Mouse (Mus musculus) testis, postnatal 10 days (tissue): ENCODE results near the gene Rnf115.
"Not testable (repeated sequence)": the region's sequence is repeated elsewhere in the genome, so short reads cannot be mapped to it uniquely, and the experiment has no call there.

ENCODE experiments used
- DNase-seq: peaks from one replicate; pipeline ENCODE4 v3.0.0; 2021; ENCODE audit warnings: low spot score

Gene Rnf115

GRCm38 (mm10) chr3:96727343-96727827 is at the start of gene Rnf115, which contains the start of gene Polr3c:
Rnf115 (plus strand) TSS chr3:96727664.
Polr3c (minus strand) TSS chr3:96727628.
- DNase-seq, result peak; percentile 94

GRCm38 (mm10) chr3:96678456-96678855 is 49.0 kb upstream of the Rnf115 start:
- DNase-seq, result no peak

GRCm38 (mm10) chr3:96679159-96679674 is 48.2 kb upstream of the Rnf115 start:
- DNase-seq, result no peak

- no peak for DNase-seq
Measured at GRCm38 (mm10) chr3:96680269-96680956, 47.1 kb upstream of the Rnf115 start.

- no peak for DNase-seq
Measured at GRCm38 (mm10) chr3:96683496-96683895, 44.0 kb upstream of the Rnf115 start.

- DNase-seq, result peak; percentile 67
Measured at GRCm38 (mm10) chr3:96684151-96684821, 43.2 kb upstream of the Rnf115 start.

- no peak for DNase-seq
Measured at GRCm38 (mm10) chr3:96684822-96685156, 42.7 kb upstream of the Rnf115 start.

- DNase-seq, result not testable (repeated sequence)
Measured at GRCm38 (mm10) chr3:96686057-96686456, 41.4 kb upstream of the Rnf115 start.

- DNase-seq, result no peak
Measured at GRCm38 (mm10) chr3:96688854-96689253, 38.6 kb upstream of the Rnf115 start.

- DNase-seq, result no peak
Measured at GRCm38 (mm10) chr3:96690298-96690697, 37.2 kb upstream of the Rnf115 start.

GRCm38 (mm10) chr3:96692506-96692905 is 35.0 kb upstream of the Rnf115 start:
- DNase-seq, result peak; percentile 74

- no peak for DNase-seq
Measured at GRCm38 (mm10) chr3:96693579-96693978, 33.9 kb upstream of the Rnf115 start.

GRCm38 (mm10) chr3:96696198-96696765 is 31.2 kb upstream of the Rnf115 start, which contains the start of gene Pias3:
Pias3 (plus strand) TSS chr3:96696384.
- DNase-seq, result peak; percentile 90

- peak; percentile 93 for DNase-seq
Measured at GRCm38 (mm10) chr3:96696766-96697732, 30.4 kb upstream of the Rnf115 start.

- DNase-seq, result no peak
Measured at GRCm38 (mm10) chr3:96698993-96699690, 28.3 kb upstream of the Rnf115 start.

- DNase-seq, result no peak
Measured at GRCm38 (mm10) chr3:96700376-96700775, 27.1 kb upstream of the Rnf115 start.

- no peak for DNase-seq
Measured at GRCm38 (mm10) chr3:96701003-96701402, 26.5 kb upstream of the Rnf115 start.

- DNase-seq, result peak; percentile 72
Measured at GRCm38 (mm10) chr3:96704778-96705177, 22.7 kb upstream of the Rnf115 start.

GRCm38 (mm10) chr3:96706217-96706616 is 21.2 kb upstream of the Rnf115 start:
- no peak for DNase-seq

GRCm38 (mm10) chr3:96706984-96707383 is 20.5 kb upstream of the Rnf115 start:
- DNase-seq, result no peak
